Mouse (Mus musculus) stomach, postnatal 0 days (tissue): ENCODE data around the gene Gm28308. TPM values are rescaled to one million over a fixed set of nuclear protein-coding genes. Genes with fewer than 3 reads are reported as not detected.

Experiments
- ATAC-seq: fragments of 200-750 bp; cut with Nextera tagmentation; 2 replicates; pipeline ENCODE4 v1.8.0; 2017; ENCODE audit not compliant: low FRiP score, low TSS enrichment
- DNase-seq: peaks from one replicate; pipeline ENCODE4 v3.0.0-alpha.2; 2016; ENCODE audit warnings: low spot score
- H3K27ac ChIP-seq: fragments of 300-500 bp; sonication (generic); replicated peaks from 2 replicates; pipeline ENCODE4 v1.5.1; 2014; ENCODE audit warnings: mild to moderate bottlenecking, control low read depth
- H3K27me3 ChIP-seq: fragments of 300-500 bp; sonication (generic); 2 replicates; pipeline ENCODE4 v1.6.1; 2014; ENCODE audit warnings: low read length; ENCODE audit not compliant: control insufficient read depth, insufficient read depth
- H3K36me3 ChIP-seq: fragments of 300-500 bp; sonication (generic); 2 replicates; pipeline ENCODE4 v1.6.1; 2014; ENCODE audit warnings: low read length, mixed read lengths; ENCODE audit not compliant: control insufficient read depth, insufficient read depth
- H3K4me1 ChIP-seq: fragments of 300-500 bp; sonication (generic); replicated peaks from 2 replicates; pipeline ENCODE4 v1.6.1; 2014; ENCODE audit warnings: antibody characterized with exemption; ENCODE audit not compliant: control insufficient read depth, insufficient read depth
- H3K4me2 ChIP-seq: fragments of 300-500 bp; sonication (generic); replicated peaks from 2 replicates; pipeline ENCODE4 v1.6.1; 2014; ENCODE audit warnings: low read depth, mild to moderate bottlenecking, control low read depth, moderate library complexity
- H3K4me3 ChIP-seq: fragments of 300-500 bp; sonication (generic); 2 replicates; pipeline ENCODE4 v1.5.1; 2014; ENCODE audit warnings: low read depth, low read length, control low read depth
- H3K9ac ChIP-seq: fragments of 300-500 bp; sonication (generic); 2 replicates; pipeline ENCODE4 v1.6.1; 2014; ENCODE audit warnings: mild to moderate bottlenecking, low read length, control low read depth, mixed read lengths
- H3K9me3 ChIP-seq: fragments of 300-500 bp; sonication (generic); 2 replicates; pipeline ENCODE4 v1.6.1; 2016; ENCODE audit warnings: low read length; ENCODE audit not compliant: control insufficient read depth
- CTCF ChIP-seq: IDR thresholded peaks from 2 replicates; pipeline ENCODE4 v1.5.1; 2016; ENCODE audit warnings: antibody characterized with exemption, low read depth, mild to moderate bottlenecking, moderate library complexity
- EP300 ChIP-seq: optimal IDR thresholded peaks from 2 replicates; pipeline ENCODE3; 2016; ENCODE audit warnings: antibody characterized with exemption
- WGBS: fragments of 180-500 bp; shearing (Covaris S2); extraction: QIAGEN DNeasy Blood & Tissue Kit; methylation state at CpG from one replicate; pipeline ENCODE4 v1.1.7; 2014; 5-methylcytosine and 5-hydroxymethylcytosine counted together
- polyA plus RNA-seq: library from polyadenylated mRNA; unstranded; fragments of >200 nt; fragmentation: Nextera tagmentation; extraction: Ambion mirVana; gene quantifications from 2 replicates; pipeline ENCODE4 v1.2.1, GENCODE M21; 2015

The Gm28308 gene
- polyA plus RNA-seq, 1 experiment from 2014 or later: not detected

DNA sequence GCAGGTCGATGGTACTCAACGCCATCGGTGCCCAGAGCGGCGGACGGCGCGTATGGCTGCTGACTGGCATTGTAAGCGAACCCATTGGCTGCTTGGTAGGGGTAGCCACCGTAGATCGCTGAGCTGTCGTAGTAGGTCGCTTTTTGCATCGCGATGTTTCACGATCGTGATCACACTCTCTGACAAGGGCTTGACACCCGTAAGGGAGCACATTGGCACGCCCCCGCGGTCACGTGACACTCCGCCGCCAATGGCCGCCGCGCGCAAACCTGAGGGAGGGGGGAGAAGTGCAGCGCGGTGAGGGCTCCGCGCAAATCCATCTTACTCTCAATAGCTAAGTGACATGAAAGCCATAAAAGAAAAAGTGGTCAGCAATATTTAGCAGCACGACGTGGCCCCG lies 40.6 kb downstream of the Gm28308 start:
- Histone ChIP-seq H3K36me3 (0 out of 2 replicates have a peak, but pooled peaks cover 2% of the 10 kb centered on the region), H3K9ac (peak overlapping the region; percentile 63), H3K4me3 (peak overlapping the region; percentile 38), H3K4me1 (peaks cover 4% of the 10 kb centered on the region; the same call in 1 of the 2 replicates), H3K9me3 (no peaks in the 10 kb centered on the region), H3K27ac (peak overlapping the region; percentile 97), H3K4me2 (peak overlapping the region; percentile 65), H3K27me3 (no peaks in the 10 kb centered on the region)
- DNase-seq (peak; percentile 85), ATAC-seq (peak; percentile 77)
- WGBS: under 1% methylated on average over 35 of the region's 35 CpGs
- TF ChIP-seq CTCF: no peak
- no peak for TF ChIP-seq EP300

DNA sequence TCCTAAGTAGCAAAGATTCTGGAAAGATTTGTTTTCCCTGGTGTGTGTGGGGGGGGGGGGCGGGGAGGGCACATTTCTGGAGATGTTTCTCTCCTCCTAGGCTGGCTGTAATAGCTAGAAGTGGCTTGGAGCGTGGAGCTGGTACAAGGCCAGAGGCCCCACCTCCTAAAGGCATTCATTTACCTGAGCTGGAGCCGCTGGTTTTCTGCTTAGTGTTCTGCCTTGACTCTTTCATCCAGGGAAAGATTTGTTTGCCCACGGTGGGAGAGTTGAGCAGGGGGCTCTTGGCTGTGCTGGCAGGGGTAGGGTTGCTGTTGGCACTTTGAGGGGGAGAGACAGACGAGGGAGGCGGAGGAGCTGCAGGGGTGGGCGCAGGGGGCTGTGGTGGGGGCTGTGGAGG lies 41.2 kb downstream of the Gm28308 start:
- peak; percentile 30 for DNase-seq
- H3K27me3 ChIP-seq: no peaks in the 10 kb centered on the region
- WGBS: 12% methylated on average over 6 of the region's 7 CpGs
- H3K4me2 ChIP-seq: peak overlapping the region; percentile 65
- H3K36me3 ChIP-seq: 0 out of 2 replicates have a peak, but pooled peaks cover 2% of the 10 kb centered on the region
- no peak for ATAC-seq
- no peak for TF ChIP-seq EP300
- TF ChIP-seq CTCF: no peak
- H3K9me3 ChIP-seq: no peaks in the 10 kb centered on the region
- peak overlapping the region; percentile 63 for H3K9ac ChIP-seq
- peak overlapping the region; percentile 38 for H3K4me3 ChIP-seq
- peak overlapping the region; percentile 97 for H3K27ac ChIP-seq
- H3K4me1 ChIP-seq: peaks cover 4% of the 10 kb centered on the region; the same call in 1 of the 2 replicates

DNA sequence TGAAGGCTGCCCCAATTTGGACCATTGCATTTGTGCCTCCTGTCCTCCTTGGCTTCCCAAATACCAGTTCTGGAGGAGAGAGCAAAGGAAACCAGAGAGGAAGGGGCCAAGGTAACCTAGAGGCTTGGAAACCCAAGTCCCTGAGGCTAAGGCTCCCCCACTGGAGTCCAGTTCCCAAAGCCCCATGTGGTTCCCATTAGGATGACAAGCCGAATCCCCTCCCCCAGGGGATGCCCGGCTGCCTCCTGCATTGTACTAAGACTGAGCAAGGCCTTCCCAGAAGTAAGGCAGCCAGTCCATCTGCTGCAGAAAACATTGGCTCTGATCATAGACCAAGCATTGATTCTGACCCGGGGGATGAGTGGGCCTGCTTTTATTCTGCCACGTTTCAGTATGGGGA lies 41.8 kb downstream of the Gm28308 start:
- Histone ChIP-seq H3K27me3 (no peaks in the 10 kb centered on the region), H3K36me3 (0 out of 2 replicates have a peak, but pooled peaks cover 2% of the 10 kb centered on the region), H3K27ac (peak overlapping the region; percentile 97), H3K9me3 (no peaks in the 10 kb centered on the region), H3K9ac (0 out of 2 replicates have a peak overlapping the region, but pooled peaks have one; percentile 31), H3K4me1 (peaks cover 4% of the 10 kb centered on the region; the same call in 1 of the 2 replicates), H3K4me3 (peak overlapping the region; percentile 65; the same call in 1 of the 2 replicates), H3K4me2 (peak overlapping the region; percentile 62)
- TF ChIP-seq CTCF: no peak
- no peak for TF ChIP-seq EP300
- ATAC-seq (no peak), DNase-seq (no peak)
- 25% methylated on average over 4 of the region's 4 CpGs for WGBS

DNA sequence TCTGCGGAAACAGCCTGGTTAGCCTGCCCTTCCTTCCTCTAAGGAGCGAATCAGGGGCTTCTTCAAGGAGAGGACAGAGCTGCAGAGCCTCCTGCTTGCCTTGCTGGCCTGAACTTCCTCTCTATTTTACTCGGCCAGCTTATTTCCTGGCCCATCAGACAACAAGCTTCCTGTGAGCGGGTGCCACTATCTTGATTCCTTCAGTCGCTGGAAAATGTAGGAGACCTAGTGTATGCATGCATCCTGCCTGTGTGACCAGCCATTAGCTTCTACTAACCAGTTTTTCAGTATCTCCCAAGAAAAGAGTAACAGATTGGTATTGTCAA lies 42.3 kb downstream of the Gm28308 start:
- no peak for TF ChIP-seq CTCF
- TF ChIP-seq EP300: no peak
- H3K27me3 ChIP-seq: no peaks in the 10 kb centered on the region
- DNase-seq (no peak), ATAC-seq (no peak; the same call in 1 of the 2 replicates)
- H3K4me1 ChIP-seq: peaks cover 4% of the 10 kb centered on the region; the same call in 1 of the 2 replicates
- WGBS: 28% methylated on average over 5 of the region's 5 CpGs
- peak overlapping the region; percentile 62 for H3K4me2 ChIP-seq
- peak overlapping the region; percentile 65; the same call in 1 of the 2 replicates for H3K4me3 ChIP-seq
- peak overlapping the region; percentile 97 for H3K27ac ChIP-seq
- H3K9ac ChIP-seq: peak overlapping the region; percentile 66
- 0 out of 2 replicates have a peak, but pooled peaks cover 2% of the 10 kb centered on the region for H3K36me3 ChIP-seq
- H3K9me3 ChIP-seq: no peaks in the 10 kb centered on the region

DNA sequence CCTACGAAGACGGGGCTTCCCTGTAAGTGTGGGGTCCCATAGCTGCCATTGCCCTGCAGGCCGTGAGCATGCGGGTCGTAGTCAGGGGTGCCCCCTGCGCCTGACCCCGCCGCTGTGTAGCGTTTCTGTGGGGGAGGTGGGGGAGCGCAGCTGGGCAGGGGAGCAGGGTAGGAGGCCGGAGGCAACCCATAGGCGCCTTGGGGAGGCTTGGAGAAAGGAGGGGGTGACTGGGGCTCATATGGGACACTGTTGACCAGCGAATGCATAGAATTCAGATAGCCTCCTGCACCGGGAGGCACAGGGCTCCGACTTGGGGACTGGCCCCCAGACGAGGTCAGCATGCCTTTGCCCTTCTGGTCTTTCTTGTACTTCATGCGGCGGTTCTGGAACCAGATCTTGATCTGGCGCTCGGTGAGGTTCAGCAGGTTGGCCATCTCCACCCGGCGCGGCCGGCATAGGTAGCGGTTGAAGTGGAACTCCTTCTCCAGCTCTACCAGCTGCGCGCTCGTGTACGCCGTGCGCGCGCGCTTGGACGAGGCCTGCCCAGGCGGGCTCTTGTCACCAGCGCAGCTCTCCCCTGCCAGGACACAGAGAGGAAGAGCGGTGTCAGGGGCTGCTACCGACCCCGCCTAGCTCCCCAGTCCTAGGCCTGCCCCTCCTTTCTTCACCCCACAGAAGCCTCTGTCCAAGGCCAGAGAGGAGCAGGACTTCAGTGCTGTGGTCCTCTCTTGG lies 42.8 kb downstream of the Gm28308 start:
- 23% methylated on average over 40 of the region's 40 CpGs for WGBS
- H3K9ac ChIP-seq: peak overlapping the region; percentile 66
- H3K4me2 ChIP-seq: peak overlapping the region; percentile 62
- H3K4me3 ChIP-seq: peak overlapping the region; percentile 65
- TF ChIP-seq EP300 (no peak), CTCF (no peak)
- no peaks in the 10 kb centered on the region for H3K9me3 ChIP-seq
- ATAC-seq (peak; percentile 24), DNase-seq (no peak)
- H3K27me3 ChIP-seq: no peaks in the 10 kb centered on the region
- 0 out of 2 replicates have a peak, but pooled peaks cover 2% of the 10 kb centered on the region for H3K36me3 ChIP-seq
- H3K4me1 ChIP-seq: peaks cover 4% of the 10 kb centered on the region; the same call in 1 of the 2 replicates
- H3K27ac ChIP-seq: peak overlapping the region; percentile 97
